Mouse (Mus musculus) heart, postnatal 0 days (tissue): ENCODE results near the gene Col25a1. TPM values are rescaled to one million over a fixed set of nuclear protein-coding genes. Genes with fewer than 3 reads are reported as not detected.

ENCODE experiments used
- ATAC-seq: fragments of 200-750 bp; cut with Nextera tagmentation; 2 replicates; pipeline ENCODE4 v1.8.0; 2017; ENCODE audit warnings: low read depth, moderate number of reproducible peaks, moderate library complexity; ENCODE audit not compliant: insufficient read depth
- DNase-seq: peaks from one replicate; pipeline ENCODE4 v3.0.0-alpha.2; 2016; ENCODE audit warnings: low spot score
- H3K27ac ChIP-seq: fragments of 300-500 bp; sonication (generic); 2 replicates; pipeline ENCODE4 v1.5.1; 2014; ENCODE audit warnings: low read depth, mild to moderate bottlenecking
- H3K27me3 ChIP-seq: fragments of 300-500 bp; sonication (generic); 2 replicates; pipeline ENCODE4 v1.6.1; 2014; ENCODE audit warnings: low read length, mixed read lengths; ENCODE audit not compliant: control insufficient read depth, insufficient read depth
- H3K36me3 ChIP-seq: fragments of 300-500 bp; sonication (generic); replicated peaks from 2 replicates; pipeline ENCODE4 v1.6.1; 2014; ENCODE audit warnings: low read length, mixed read lengths; ENCODE audit not compliant: control insufficient read depth, insufficient read depth
- H3K4me1 ChIP-seq: fragments of 300-500 bp; sonication (generic); 2 replicates; pipeline ENCODE4 v1.6.1; 2014; ENCODE audit warnings: antibody characterized with exemption; ENCODE audit not compliant: control insufficient read depth, insufficient read depth
- H3K4me2 ChIP-seq: fragments of 300-500 bp; sonication (generic); 2 replicates; pipeline ENCODE4 v1.6.1; 2014; ENCODE audit warnings: low read depth, mild to moderate bottlenecking, low read length, moderate library complexity
- H3K4me3 ChIP-seq: fragments of 300-500 bp; sonication (generic); 2 replicates; pipeline ENCODE4 v1.5.1; 2014; ENCODE audit warnings: low read depth, low read length
- H3K9ac ChIP-seq: fragments of 300-500 bp; sonication (generic); replicated peaks from 2 replicates; pipeline ENCODE4 v1.6.1; 2014; ENCODE audit warnings: low read depth, low read length, mixed read lengths
- H3K9me3 ChIP-seq: fragments of 300-500 bp; sonication (generic); replicated peaks from 2 replicates; pipeline ENCODE4 v1.6.1; 2016; ENCODE audit warnings: low read length; ENCODE audit not compliant: control insufficient read depth
- CTCF ChIP-seq: IDR thresholded peaks from 2 replicates; pipeline ENCODE4 v1.5.1; 2016; ENCODE audit warnings: antibody characterized with exemption, control low read depth, low read depth
- EP300 ChIP-seq: IDR thresholded peaks from 2 replicates; pipeline ENCODE4 v1.6.1; 2016; ENCODE audit warnings: antibody characterized with exemption, low read depth
- WGBS: fragments of 180-500 bp; shearing (Covaris S2); extraction: QIAGEN DNeasy Blood & Tissue Kit; methylation state at CpG from one replicate; pipeline ENCODE4 v1.1.7; 2014; 5-methylcytosine and 5-hydroxymethylcytosine counted together
- polyA plus RNA-seq: library from polyadenylated mRNA; unstranded; fragments of >200 nt; fragmentation: Nextera tagmentation; extraction: Ambion mirVana; gene quantifications from 2 replicates; pipeline ENCODE4 v1.2.1, GENCODE M21; 2015
- total RNA-seq: library from RNA; depleted of rRNA; stranded (reverse); fragments of >200 nt; gene quantifications from 2 replicates; pipeline ENCODE4 v1.2.3, GENCODE M21; 2014; ENCODE audit warnings: low replicate concordance

Gene Col25a1
- total and polyA plus RNA-seq, 2 experiments from 2014 or later, result 0.67 to 0.92 TPM

GRCm38 (mm10) chr3:130521834-130522476 lies 390.7 kb downstream of the Col25a1 start:
- no peak for ATAC-seq
- no peak overlapping the region for H3K27ac ChIP-seq
- no peaks in the 10 kb centered on the region for H3K36me3 ChIP-seq
- no peaks in the 10 kb centered on the region for H3K4me1 ChIP-seq
- DNase-seq, result no peak
- no peak overlapping the region for H3K4me2 ChIP-seq
- no peak overlapping the region for H3K9ac ChIP-seq
- 85% methylated on average over 9 of the region's 9 CpGs for WGBS
- no peak for TF ChIP-seq CTCF
- TF ChIP-seq EP300, result no peak
- H3K4me3 ChIP-seq, result no peak overlapping the region
- no peaks in the 10 kb centered on the region for H3K27me3 ChIP-seq
- H3K9me3 ChIP-seq, result no peaks in the 10 kb centered on the region

DNA sequence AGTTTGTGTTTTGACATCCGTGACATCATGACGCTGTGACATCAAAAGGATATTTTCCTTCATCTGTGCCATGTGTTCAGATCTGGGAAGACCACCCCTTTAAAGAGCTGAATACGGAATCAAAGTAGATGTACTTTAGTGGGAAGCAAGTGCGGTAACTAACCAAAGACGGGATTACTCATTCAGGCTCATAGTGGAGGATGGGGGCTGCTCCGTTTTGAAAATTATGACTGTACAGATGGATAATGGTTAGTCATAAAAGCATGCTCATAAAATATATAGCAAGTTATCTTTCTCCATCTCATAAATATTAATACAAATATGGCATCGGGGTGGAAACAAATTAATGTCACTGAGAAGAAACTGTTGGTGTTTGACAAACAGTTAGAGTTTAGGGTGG lies 391.7 kb downstream of the Col25a1 start:
- Histone ChIP-seq H3K27me3 (no peaks in the 10 kb centered on the region), H3K27ac (no peak overlapping the region), H3K4me3 (no peak overlapping the region), H3K4me1 (no peaks in the 10 kb centered on the region), H3K4me2 (no peak overlapping the region), H3K36me3 (no peaks in the 10 kb centered on the region), H3K9me3 (no peaks in the 10 kb centered on the region), H3K9ac (no peak overlapping the region)
- TF ChIP-seq EP300 (no peak), CTCF (no peak)
- 82% methylated on average over 7 of the region's 7 CpGs for WGBS
- DNase-seq, result no peak
- ATAC-seq, result no peak

DNA sequence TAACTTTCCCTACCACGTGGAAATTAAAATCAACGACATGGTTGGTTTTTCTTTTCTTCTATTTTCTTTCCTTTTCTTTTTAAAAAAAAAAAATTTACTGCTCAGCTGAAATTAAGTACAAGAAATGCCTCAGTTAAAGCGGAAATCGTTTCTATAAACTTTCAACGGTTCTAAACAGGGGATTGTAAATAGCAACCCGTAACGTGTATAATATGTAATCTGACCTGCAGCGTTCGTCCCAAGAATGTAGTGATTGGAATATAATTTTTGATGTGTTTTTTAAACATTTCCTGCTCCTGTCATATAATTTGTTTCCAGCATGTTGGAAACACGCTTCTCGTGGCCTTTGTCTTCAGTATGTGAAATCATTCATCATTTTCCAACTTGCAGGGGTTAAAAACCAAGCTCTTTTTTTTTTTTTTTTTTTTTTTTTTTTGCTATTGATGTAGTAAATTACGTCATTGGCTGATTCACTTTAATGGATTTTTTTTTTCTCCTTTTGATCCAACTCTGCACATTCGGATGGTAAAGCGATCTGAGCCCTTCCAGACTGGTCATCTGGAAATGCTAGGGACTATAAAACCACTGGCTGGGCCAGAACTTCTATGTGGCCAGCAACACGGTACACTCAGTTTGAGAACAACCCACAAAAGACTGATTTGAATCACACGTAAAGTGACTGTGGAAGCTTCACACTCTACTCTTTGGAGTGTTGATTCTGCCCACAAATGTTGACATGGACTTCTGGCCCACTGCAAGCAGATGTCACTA lies 393.3 kb downstream of the Col25a1 start:
- no peak for DNase-seq
- Histone ChIP-seq H3K4me3 (no peak overlapping the region), H3K36me3 (no peaks in the 10 kb centered on the region), H3K9ac (no peak overlapping the region), H3K4me2 (no peak overlapping the region), H3K4me1 (no peaks in the 10 kb centered on the region), H3K27me3 (no peaks in the 10 kb centered on the region), H3K9me3 (no peaks in the 10 kb centered on the region), H3K27ac (no peak overlapping the region)
- WGBS, result 78% methylated on average over 16 of the region's 16 CpGs
- TF ChIP-seq EP300, result no peak
- ATAC-seq, result no peak

DNA sequence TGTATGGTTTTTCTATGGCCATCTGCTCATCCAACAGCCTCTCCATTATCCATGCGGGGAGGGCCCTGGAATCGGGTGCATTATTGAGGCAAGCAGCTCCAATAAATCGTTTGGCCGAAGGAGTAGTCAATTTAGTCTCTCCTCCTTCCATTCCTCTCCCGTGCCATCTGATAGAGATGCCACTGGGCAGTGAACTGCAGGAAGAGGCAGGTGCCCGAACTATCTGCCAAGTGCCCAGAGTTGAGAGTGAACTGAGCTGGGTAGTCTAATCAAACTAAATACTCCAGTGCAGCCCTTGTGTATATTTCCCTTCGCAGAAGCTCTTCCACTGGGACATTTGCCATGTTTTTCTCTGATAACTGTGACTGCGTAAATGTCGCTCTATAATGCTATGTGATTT lies 403.7 kb downstream of the Col25a1 start:
- ATAC-seq (no peak), DNase-seq (no peak)
- Histone ChIP-seq H3K4me3 (no peak overlapping the region), H3K4me2 (no peak overlapping the region), H3K4me1 (no peaks in the 10 kb centered on the region), H3K27ac (no peak overlapping the region), H3K27me3 (no peaks in the 10 kb centered on the region), H3K9me3 (no peaks in the 10 kb centered on the region), H3K9ac (no peak overlapping the region), H3K36me3 (no peaks in the 10 kb centered on the region)
- no peak for TF ChIP-seq CTCF
- no peak for TF ChIP-seq EP300
- WGBS, result 75% methylated on average over 9 of the region's 9 CpGs

GRCm38 (mm10) chr3:130541541-130541940 lies 410.2 kb downstream of the Col25a1 start:
- no peak overlapping the region for H3K4me3 ChIP-seq
- ATAC-seq (no peak), DNase-seq (no peak)
- no peaks in the 10 kb centered on the region for H3K27me3 ChIP-seq
- no peaks in the 10 kb centered on the region for H3K4me1 ChIP-seq
- no peak overlapping the region for H3K9ac ChIP-seq
- H3K4me2 ChIP-seq, result no peak overlapping the region
- WGBS, result 36% methylated on average over 1 of the region's 1 CpGs
- TF ChIP-seq CTCF (no peak), EP300 (no peak)
- H3K9me3 ChIP-seq, result no peaks in the 10 kb centered on the region
- H3K36me3 ChIP-seq, result no peaks in the 10 kb centered on the region
- H3K27ac ChIP-seq, result no peak overlapping the region
